Mouse (Mus musculus) spleen, adult 12 weeks (tissue): Measurements from ENCODE around the gene Ccdc88c.

Experiments
- DNase-seq: peaks from one replicate; pipeline ENCODE4 v3.0.0; 2022; ENCODE audit warnings: low spot score

The Ccdc88c gene

DNA sequence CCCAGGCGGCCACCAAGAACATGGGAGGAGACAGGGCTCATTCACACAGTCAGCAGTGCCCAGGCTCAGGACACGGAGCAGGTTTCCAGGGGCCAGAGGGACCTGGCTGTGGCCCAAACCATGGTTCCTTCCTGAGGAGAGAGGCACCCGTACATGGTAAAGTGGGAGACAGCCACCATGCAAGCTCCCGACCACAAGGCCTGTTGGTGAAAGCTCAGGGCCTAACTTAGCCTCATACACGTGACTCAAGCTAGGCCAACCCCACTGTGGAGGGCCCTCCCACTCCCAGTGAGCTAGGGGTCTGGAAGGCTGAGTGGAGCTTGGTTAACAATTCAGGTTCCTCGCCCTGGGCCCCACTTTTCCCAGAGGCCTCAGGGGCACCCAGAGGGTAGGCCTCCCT, 150.9 kb downstream of the Ccdc88c start:
- DNase-seq, result no peak

- DNase-seq, result no peak
Observed at GRCm38 (mm10) chr12:100875960-100876359, 152.9 kb downstream of the Ccdc88c start.

- no peak for DNase-seq
Observed at GRCm38 (mm10) chr12:100875553-100875952, 153.3 kb downstream of the Ccdc88c start.

DNA sequence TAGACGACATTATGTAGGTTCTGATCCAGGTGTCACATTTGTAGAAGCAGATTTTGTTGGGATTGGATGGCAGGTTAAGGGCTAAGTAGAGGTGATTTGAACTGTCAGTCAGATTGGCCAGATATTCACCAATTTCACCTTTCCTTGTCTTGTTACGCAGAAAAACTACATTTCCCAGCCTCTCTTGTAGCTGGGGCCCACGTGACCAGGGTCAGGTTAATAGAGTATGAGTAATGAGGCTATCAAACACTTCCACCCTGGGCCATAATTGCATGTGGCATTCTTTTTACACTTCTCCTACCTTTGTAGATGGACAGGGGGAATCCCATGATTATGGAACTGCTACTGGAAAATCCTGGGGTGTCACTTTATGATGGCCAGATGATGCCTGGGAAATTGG, 155.2 kb downstream of the Ccdc88c start:
- DNase-seq, result no peak

- no peak for DNase-seq
Observed at GRCm38 (mm10) chr12:100871841-100872240, 157.0 kb downstream of the Ccdc88c start.

DNA sequence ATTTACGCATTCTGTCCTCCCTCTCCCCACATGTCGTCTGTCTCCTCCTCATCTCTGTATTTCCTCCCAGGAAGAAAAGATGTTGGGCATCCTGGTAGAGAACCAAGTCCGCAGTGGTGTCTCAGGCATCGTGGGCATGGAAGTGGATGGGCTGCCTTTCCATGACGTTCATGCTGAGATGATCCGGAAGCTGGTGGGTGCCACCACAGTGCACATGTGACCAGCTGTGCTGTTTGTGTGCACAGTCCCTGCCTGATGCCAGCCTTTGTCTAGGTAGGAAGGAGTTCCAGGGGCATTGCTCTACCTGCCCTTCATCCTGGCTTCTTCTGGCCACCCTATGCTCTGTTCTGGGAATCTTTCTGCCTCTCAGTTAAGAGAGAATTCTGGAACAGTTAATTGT, 157.6 kb downstream of the Ccdc88c start:
- DNase-seq, result no peak

DNA sequence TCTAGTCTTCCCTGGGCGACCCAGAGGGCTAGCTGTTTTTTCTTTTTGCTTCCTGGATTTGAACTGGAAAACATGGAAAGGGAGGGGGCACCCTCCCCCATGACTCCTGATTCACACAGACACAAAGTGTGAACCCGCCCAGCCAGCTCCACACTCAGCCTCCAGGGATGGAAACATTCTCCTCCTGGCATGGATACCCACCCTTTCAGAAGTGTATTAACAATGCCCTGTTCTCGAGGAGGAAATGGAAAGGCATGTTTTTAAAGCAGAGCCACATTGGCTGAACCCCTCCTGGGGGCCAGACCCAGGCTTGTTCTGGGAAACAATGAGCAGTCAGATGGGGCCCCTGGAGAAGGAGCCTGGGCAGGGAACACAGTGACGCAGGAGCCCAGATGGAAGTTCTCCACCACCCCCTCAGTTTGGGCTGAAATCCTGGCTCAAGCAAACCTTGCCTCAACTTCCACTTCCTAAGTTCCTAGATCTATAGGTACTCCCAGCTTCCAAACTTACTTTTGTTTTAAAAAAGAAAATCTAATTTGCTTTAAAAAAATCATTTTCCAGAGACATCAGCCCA, 160.7 kb downstream of the Ccdc88c start:
- no peak for DNase-seq

GRCm38 (mm10) chr12:100867097-100867496, 161.8 kb downstream of the Ccdc88c start:
- no peak for DNase-seq

DNA sequence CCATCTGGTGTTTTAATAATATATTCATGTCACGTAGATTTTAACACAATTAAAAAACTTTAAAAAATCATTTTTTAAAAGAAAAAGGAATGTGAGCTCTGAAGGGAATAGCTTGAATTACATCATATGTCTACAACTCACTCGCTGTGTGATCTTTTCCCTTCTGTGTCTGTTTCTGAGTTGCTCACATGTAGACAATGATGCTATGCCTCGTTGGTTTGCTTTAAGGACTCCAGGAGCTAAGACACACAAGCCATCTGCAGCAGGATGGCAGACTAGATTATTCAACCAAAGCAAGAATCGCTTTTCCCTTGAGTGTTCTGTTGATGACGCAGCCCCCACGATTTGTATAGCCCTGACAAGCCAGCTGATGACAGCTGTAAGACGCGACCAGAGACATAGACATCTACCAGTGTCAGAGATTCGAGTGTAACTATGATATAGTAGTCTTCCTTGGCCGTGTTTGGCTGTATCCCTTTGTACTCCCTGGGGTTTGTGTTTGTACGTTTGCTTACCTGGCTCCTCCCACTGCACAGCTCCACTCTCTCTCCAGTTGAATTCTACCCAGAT, 163.3 kb downstream of the Ccdc88c start:
- DNase-seq, result no peak

DNA sequence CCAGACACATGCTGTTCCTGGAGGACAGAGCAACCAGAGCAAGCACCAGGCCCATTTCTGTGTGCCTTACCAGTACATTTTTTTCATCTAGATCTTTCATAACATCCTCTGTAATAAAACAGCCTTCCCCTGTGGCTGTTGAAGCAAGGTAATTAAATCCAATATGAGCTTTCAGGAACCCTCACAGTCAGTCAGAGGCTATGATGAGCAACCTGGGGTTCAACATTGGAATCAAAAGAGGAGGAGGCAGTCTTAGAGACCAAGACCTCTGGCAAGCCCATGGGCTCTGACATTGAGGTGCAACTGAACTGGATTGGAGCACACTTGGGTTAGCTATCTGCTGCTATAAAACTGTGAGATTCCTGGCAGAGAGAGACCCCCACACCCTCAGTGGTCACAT, 163.8 kb downstream of the Ccdc88c start:
- no peak for DNase-seq

GRCm38 (mm10) chr12:100862856-100863446, 165.9 kb downstream of the Ccdc88c start:
- no peak for DNase-seq

- DNase-seq, result no peak
Observed at GRCm38 (mm10) chr12:100862272-100862671, 166.6 kb downstream of the Ccdc88c start.
